Mouse (Mus musculus): ENCODE results near the gene Suv39h1. TPM values are rescaled to one million over a fixed set of nuclear protein-coding genes. Genes with fewer than 3 reads are reported as not detected.

Gene Suv39h1
- 1 to 10 TPM; 3.6 to 3.9 TPM for total RNA-seq (2021)
- 4.6 and 6.1 TPM in 2 replicates for polyA plus RNA-seq (2012; rRNA removed)
- long read RNA-seq, partial matches to known transcripts, result 0 of 1 reads
- long read RNA-seq, other reads (novel, unspliced or antisense), result 0 of 1 reads

DNA sequence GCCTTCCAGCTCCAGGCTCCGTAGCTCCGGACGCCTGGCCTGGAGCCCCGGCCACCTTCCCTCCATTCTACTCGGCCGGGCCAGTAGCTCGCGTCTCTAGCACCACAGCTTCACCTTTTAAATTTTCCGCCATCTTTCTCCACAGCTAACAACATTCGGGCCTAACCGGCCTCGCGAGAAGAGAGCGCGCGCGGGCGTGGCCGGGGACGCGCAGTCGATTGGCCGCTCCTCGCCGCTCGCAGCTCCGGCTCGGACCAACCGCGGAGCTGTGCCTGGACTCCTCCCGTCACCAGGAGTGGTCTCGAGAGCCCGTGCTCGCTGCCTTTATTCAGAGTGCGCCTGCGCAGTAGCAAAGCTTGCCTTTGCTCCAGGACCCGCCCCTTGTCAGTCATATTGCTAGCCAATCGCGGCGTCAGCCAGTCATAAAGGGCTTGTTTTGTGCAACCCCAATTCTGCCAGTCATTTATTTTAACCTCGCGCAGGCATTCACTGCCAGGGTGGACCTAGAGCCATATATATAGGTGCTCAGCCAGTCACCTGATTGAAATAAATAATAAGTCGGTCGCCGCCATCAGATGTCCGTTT, at the start of gene Suv39h1:
Gene Suv39h1, minus strand, starts transcription at position 331 of the 585 bp plus-strand sequence.
- intact Hi-C loops (cut with DNase I), result loop anchor here (10.0 kb wide), 2 partner anchors 180 to 350 kb away; partner anchors contain the start of genes Ftsj1, Gm45208 and Praf2
- H3K4me3 ChIP-seq, result peak within 1 kb of the TSS; percentile 58

DNA sequence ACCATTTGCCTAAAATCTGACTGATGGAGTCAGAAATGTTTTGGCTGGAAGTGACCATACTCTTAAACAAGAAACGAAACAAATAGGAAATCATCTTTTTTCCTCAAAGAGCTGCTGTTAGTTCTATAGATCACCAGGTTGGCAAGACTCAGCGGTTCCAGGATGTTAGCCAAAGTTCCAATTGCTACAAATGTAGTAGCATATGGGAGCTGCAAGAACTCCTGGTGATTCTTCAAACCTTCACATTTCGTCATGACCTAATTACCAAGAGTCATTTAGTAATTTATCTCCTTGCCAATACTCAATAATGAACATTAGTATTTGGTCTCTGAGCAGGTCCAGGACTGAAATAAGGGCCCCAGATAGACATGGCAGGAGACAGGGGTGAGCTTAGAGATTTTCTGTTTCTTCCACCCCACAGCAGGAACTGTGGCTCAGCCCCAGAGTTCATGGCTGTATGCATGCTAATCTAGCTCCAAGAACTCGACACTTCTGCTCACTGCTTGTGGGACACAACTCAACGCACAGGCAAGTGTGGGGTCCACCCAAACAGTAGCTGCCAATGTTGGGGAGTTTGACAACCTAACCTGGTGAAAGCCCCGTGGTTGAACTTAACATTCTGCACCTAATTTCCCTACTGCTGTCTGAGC, 49.4 kb upstream of the Suv39h1 start:
- Histone ChIP-seq H3K36me3 (ENCODE audit: control insufficient read depth, insufficient read depth, low read length) (no peaks in the 10 kb centered on the region), H3K4me1 (ENCODE audit: control insufficient read depth, insufficient read depth, low read length) (no peaks in the 10 kb centered on the region), H3K79me2 (replicated peaks; ENCODE audit: control insufficient read depth, insufficient read depth, low read length) (no peaks in the 10 kb centered on the region), H3K27ac (no peak overlapping the region), H3K27me3 (ENCODE audit: control insufficient read depth, insufficient read depth, low read length) (no peaks in the 10 kb centered on the region), H3K4me3 (no peak overlapping the region), H3K9ac (ENCODE audit: low read depth, low read length) (no peak overlapping the region)
- TF ChIP-seq EP300 (IDR thresholded peaks at IDR 0.05; ENCODE audit: insufficient read depth, low read depth, low read length), result no peak
- TF ChIP-seq CTCF (IDR thresholded peaks at IDR 0.05), result no peak
- TF ChIP-seq POLR2A (IDR thresholded peaks at IDR 0.05; ENCODE audit: insufficient read depth, low read depth, low read length), result no peak
- 81% methylated on average over 6 of the region's 6 CpGs for WGBS
- intact Hi-C loops (cut with DNase I), result no loop called here
- no peak for DNase-seq

More for the DNA sequence above, at the start of gene Suv39h1:
- peak within 1 kb of the TSS; percentile 73 for H3K27ac ChIP-seq
- H3K79me2 ChIP-seq (replicated peaks; ENCODE audit: control insufficient read depth, insufficient read depth, low read length), result no peaks in the 10 kb centered on the region
- TF ChIP-seq POLR2A (IDR thresholded peaks at IDR 0.05; ENCODE audit: insufficient read depth, low read depth, low read length) (peak; percentile 51), CTCF (IDR thresholded peaks at IDR 0.05) (0 out of 2 replicates have a peak, but pooled peaks have one; percentile 12), EP300 (IDR thresholded peaks at IDR 0.05; ENCODE audit: insufficient read depth, low read depth, low read length) (no peak)
- DNase-seq, result peak; percentile 88 to 96
- no peaks in the 10 kb centered on the region for H3K27me3 ChIP-seq (ENCODE audit: control insufficient read depth, insufficient read depth, low read length)
- WGBS, result 16% methylated on average over 46 of the region's 46 CpGs
- peak within 1 kb of the TSS; percentile 66 for H3K9ac ChIP-seq (ENCODE audit: low read depth, low read length)
- H3K4me1 ChIP-seq (ENCODE audit: control insufficient read depth, insufficient read depth, low read length), result no peaks in the 10 kb centered on the region
- no peaks in the 10 kb centered on the region for H3K36me3 ChIP-seq (ENCODE audit: control insufficient read depth, insufficient read depth, low read length)

DNA sequence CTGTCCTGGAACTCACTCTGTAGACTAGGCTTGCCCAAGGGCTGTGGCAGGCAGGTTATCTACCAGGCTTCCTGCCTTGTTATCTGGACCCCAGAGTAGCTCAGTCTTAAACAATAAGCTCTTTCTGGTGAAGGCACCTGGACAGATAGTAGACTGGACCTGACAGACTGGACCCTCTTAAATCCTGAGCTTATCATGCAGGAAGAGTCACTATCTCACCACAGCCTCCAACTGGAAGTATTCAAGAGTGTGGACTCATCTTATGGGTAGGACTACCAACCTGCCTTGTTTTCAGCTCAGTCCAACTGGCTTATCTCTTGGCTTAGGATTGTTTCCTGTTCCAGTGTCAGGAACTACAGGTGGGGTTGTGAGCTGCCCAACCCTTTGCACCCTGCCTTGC, 42.7 kb upstream of the Suv39h1 start:
- Histone ChIP-seq H3K27ac (no peak overlapping the region), H3K36me3 (ENCODE audit: control insufficient read depth, insufficient read depth, low read length) (no peaks in the 10 kb centered on the region), H3K4me3 (no peak overlapping the region), H3K4me1 (ENCODE audit: control insufficient read depth, insufficient read depth, low read length) (no peaks in the 10 kb centered on the region), H3K27me3 (ENCODE audit: control insufficient read depth, insufficient read depth, low read length) (no peaks in the 10 kb centered on the region), H3K9ac (ENCODE audit: low read depth, low read length) (no peak overlapping the region), H3K79me2 (replicated peaks; ENCODE audit: control insufficient read depth, insufficient read depth, low read length) (no peaks in the 10 kb centered on the region)
- no peak for DNase-seq
- intact Hi-C loops (cut with DNase I), result no loop called here
- TF ChIP-seq POLR2A (IDR thresholded peaks at IDR 0.05; ENCODE audit: insufficient read depth, low read depth, low read length), result no peak
- TF ChIP-seq EP300 (IDR thresholded peaks at IDR 0.05; ENCODE audit: insufficient read depth, low read depth, low read length), result no peak
- no peak for TF ChIP-seq CTCF (IDR thresholded peaks at IDR 0.05)

DNA sequence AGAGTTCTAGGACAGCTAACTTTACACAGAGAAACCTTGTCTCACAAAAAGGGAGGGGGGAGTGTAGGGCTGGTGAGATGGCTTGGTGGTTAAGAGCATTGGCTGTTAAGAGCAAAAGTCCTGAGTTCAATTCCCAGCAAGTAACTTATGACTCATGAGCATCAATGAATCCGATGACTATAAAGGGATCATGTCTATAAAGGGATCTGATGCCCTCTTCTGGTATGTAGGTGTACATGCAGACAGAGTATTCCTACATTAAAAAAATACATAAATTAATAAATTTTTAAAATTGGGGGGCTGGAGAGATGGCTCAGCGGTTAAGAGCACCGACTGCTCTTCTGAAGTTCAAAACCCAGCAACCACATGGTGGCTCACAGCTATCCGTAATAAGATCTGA, 40.7 kb upstream of the Suv39h1 start:
- Histone ChIP-seq H3K9ac (ENCODE audit: low read depth, low read length) (no peak overlapping the region), H3K36me3 (ENCODE audit: control insufficient read depth, insufficient read depth, low read length) (no peaks in the 10 kb centered on the region), H3K79me2 (replicated peaks; ENCODE audit: control insufficient read depth, insufficient read depth, low read length) (no peaks in the 10 kb centered on the region), H3K4me1 (ENCODE audit: control insufficient read depth, insufficient read depth, low read length) (no peaks in the 10 kb centered on the region), H3K27ac (no peak overlapping the region), H3K4me3 (no peak overlapping the region), H3K27me3 (ENCODE audit: control insufficient read depth, insufficient read depth, low read length) (no peaks in the 10 kb centered on the region)
- intact Hi-C loops (cut with DNase I), result no loop called here
- TF ChIP-seq CTCF (IDR thresholded peaks at IDR 0.05) (peak; percentile 51), POLR2A (IDR thresholded peaks at IDR 0.05; ENCODE audit: insufficient read depth, low read depth, low read length) (no peak)
- 64% methylated on average over 4 of the region's 4 CpGs for WGBS
- DNase-seq, result no peak

DNA sequence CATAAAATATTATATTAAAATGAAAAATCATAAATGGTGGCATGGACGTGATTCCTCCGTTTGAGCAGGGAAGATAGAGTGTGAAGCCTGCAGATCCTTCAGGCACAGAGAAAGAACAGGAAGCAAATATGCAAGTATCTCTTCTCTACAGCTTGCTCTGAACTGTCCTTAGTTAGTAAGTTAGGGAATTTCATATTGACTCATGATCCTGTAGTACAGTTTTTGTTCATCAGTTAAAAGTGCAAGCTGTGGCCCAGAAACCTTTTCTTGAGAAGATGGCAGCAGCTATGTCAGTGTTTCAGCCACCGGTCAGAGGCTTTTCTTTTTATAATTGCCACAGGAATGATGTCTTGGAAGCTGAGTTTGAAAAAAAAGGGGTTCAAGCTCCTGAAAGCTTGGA, 30.5 kb upstream of the Suv39h1 start:
- 88% methylated on average over 3 of the region's 3 CpGs for WGBS
- no peaks in the 10 kb centered on the region for H3K36me3 ChIP-seq (ENCODE audit: control insufficient read depth, insufficient read depth, low read length)
- H3K27ac ChIP-seq, result no peak overlapping the region

DNA sequence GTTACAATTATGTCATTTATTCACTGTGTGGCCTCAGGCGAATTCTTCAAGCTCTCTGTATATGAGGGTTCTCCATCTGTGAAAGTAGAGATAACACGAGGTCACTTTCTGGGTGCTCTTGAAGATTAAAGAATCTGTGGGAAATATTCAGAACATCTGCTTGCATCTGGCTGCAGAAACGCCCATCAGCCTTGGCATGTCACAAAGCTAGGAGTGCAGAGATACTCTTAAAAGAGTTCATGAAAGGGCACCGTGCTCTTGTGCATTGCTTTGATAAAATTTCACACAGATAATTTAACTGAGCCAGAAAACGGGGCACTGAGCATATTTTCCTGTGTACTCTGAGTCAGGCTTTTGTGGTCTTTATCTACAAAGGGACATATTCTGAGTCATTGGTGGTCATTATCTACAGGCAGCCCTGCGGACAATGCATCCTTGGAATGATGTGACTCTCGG, 27.7 kb upstream of the Suv39h1 start:
- no peaks in the 10 kb centered on the region for H3K79me2 ChIP-seq (replicated peaks; ENCODE audit: control insufficient read depth, insufficient read depth, low read length)
- no peak for TF ChIP-seq EP300 (IDR thresholded peaks at IDR 0.05; ENCODE audit: insufficient read depth, low read depth, low read length)
- TF ChIP-seq CTCF (IDR thresholded peaks at IDR 0.05), result no peak
- TF ChIP-seq POLR2A (IDR thresholded peaks at IDR 0.05; ENCODE audit: insufficient read depth, low read depth, low read length), result no peak
- WGBS, result 28% methylated on average over 7 of the region's 7 CpGs
- intact Hi-C loops (cut with DNase I), result no loop called here
- no peak for DNase-seq
- H3K4me1 ChIP-seq (ENCODE audit: control insufficient read depth, insufficient read depth, low read length), result no peaks in the 10 kb centered on the region
- no peaks in the 10 kb centered on the region for H3K36me3 ChIP-seq (ENCODE audit: control insufficient read depth, insufficient read depth, low read length)
- H3K4me3 ChIP-seq, result no peak overlapping the region
- H3K27me3 ChIP-seq (ENCODE audit: control insufficient read depth, insufficient read depth, low read length), result no peaks in the 10 kb centered on the region
- no peak overlapping the region for H3K9ac ChIP-seq (ENCODE audit: low read depth, low read length)
- no peak overlapping the region for H3K27ac ChIP-seq

More for the DNA sequence above, 30.5 kb upstream of the Suv39h1 start:
- no peaks in the 10 kb centered on the region for H3K4me1 ChIP-seq (ENCODE audit: control insufficient read depth, insufficient read depth, low read length)
- no peak overlapping the region for H3K4me3 ChIP-seq
- H3K27me3 ChIP-seq (ENCODE audit: control insufficient read depth, insufficient read depth, low read length), result no peaks in the 10 kb centered on the region
- TF ChIP-seq POLR2A (IDR thresholded peaks at IDR 0.05; ENCODE audit: insufficient read depth, low read depth, low read length) (no peak), EP300 (IDR thresholded peaks at IDR 0.05; ENCODE audit: insufficient read depth, low read depth, low read length) (no peak), CTCF (IDR thresholded peaks at IDR 0.05) (no peak)
- no peak overlapping the region for H3K9ac ChIP-seq (ENCODE audit: low read depth, low read length)
- H3K79me2 ChIP-seq (replicated peaks; ENCODE audit: control insufficient read depth, insufficient read depth, low read length), result no peaks in the 10 kb centered on the region
- intact Hi-C loops (cut with DNase I), result no loop called here
- no peak for DNase-seq

Measured in heart, adult 2 months (tissue).